Mouse (Mus musculus) myocyte (in vitro differentiated cells): ENCODE measurements at regions not wholly inside any gene's neighbourhood (a gene's known extent, or its start where the extent isn't known, plus 50 kb on each side); places are given as distances from the start of the nearest gene placed in this dataset.
A peak's percentile ranks its signal among the peaks of the same experiment; 100 is the strongest.

Experiments
- CEBPB ChIP-seq: IDR thresholded peaks from 2 replicates; pipeline ENCODE4 v1.6.1; 2011; ENCODE audit warnings: mild to moderate bottlenecking, moderate library complexity; ENCODE audit not compliant: poor library complexity, insufficient read depth, severe bottlenecking
- MAX ChIP-seq: IDR thresholded peaks from one replicate; pipeline ENCODE4 v1.6.1; 2011; ENCODE audit warnings: low read depth, mild to moderate bottlenecking, control low read depth
- MYOG ChIP-seq, 3 experiments: IDR thresholded peaks; one replicate each; pipeline ENCODE4 v1.6.1; 2011; ENCODE audit warnings: control low read depth in 2 of 3, low read depth in 2 of 3, mild to moderate bottlenecking in 2 of 3; ENCODE audit not compliant: insufficient read length in 2 of 3, control insufficient read depth in 1 of 3, insufficient read depth in 1 of 3
- POLR2A ChIP-seq: IDR thresholded peaks from one replicate; pipeline ENCODE4 v1.6.1; 2011; ENCODE audit warnings: low read depth, mild to moderate bottlenecking, control low read depth, moderate library complexity; ENCODE audit not compliant: insufficient read length
- POLR2AphosphoS2 ChIP-seq: IDR thresholded peaks from one replicate; pipeline ENCODE4 v1.6.1; 2011; ENCODE audit warnings: low read depth, control low read depth; ENCODE audit not compliant: insufficient read length
- REST ChIP-seq: IDR thresholded peaks from one replicate; pipeline ENCODE4 v1.6.1; 2011; ENCODE audit warnings: mild to moderate bottlenecking, control low read depth, moderate library complexity; ENCODE audit not compliant: insufficient read depth, insufficient read length
- TCF12 ChIP-seq: IDR thresholded peaks from one replicate; pipeline ENCODE4 v1.6.1; 2011; ENCODE audit warnings: mild to moderate bottlenecking, control low read depth; ENCODE audit not compliant: poor library complexity, insufficient read depth, severe bottlenecking

DNA sequence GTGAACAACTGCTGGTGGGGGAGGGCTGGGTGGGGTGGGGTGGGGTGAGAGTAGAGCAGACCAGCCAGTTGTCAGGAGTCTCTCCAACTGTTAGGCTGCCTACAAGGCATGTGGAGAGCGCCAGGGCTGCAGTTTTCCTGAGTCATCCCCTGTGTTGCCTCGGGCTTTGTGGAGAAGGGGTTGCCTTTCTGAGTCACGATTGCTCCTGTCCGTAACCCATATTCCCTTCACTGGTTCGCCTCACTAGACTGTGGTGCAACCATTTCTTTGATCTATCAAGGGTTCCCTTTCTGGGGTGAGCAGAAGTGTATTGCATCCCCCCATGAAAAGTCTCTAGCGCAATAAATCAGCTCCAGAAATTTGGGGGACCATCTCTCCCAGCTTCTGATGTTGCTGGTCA is 63.6 kb upstream of the Olig2 start:
- TF ChIP-seq POLR2A (no peak), REST (no peak), POLR2AphosphoS2 (no peak), TCF12 (no peak), MYOG (IDR thresholded peaks at IDR 0.05; ENCODE audit: control insufficient read depth in 1 of 3, insufficient read depth in 1 of 3, insufficient read length in 2 of 3, low read depth in 2 of 3) (peak in 1 of 3 experiments; percentile 11), MAX (no peak), CEBPB (no peak)
